Mouse (Mus musculus) liver, embryonic 15.5 days (tissue): ENCODE data around the gene E130308A19Rik. TPM values are rescaled to one million over a fixed set of nuclear protein-coding genes. Genes with fewer than 3 reads are reported as not detected.

Experiments used
- ATAC-seq: fragments of 200-750 bp; cut with Nextera tagmentation; 2 replicates; pipeline ENCODE4 v1.8.0; 2017; ENCODE audit warnings: moderate number of reproducible peaks, mild to moderate bottlenecking, moderate library complexity; ENCODE audit not compliant: insufficient read depth
- H3K27ac ChIP-seq: fragments of 300-500 bp; sonication (generic); replicated peaks from 2 replicates; pipeline ENCODE4 v1.5.1; 2015; ENCODE audit warnings: mild to moderate bottlenecking, inconsistent platforms
- H3K27me3 ChIP-seq: fragments of 300-500 bp; sonication (generic); 2 replicates; pipeline ENCODE4 v1.6.1; 2015; ENCODE audit warnings: mild to moderate bottlenecking, inconsistent platforms
- H3K36me3 ChIP-seq: fragments of 300-500 bp; sonication (generic); replicated peaks from 2 replicates; pipeline ENCODE4 v1.6.1; 2015; ENCODE audit warnings: moderate library complexity, mild to moderate bottlenecking, inconsistent platforms
- H3K4me1 ChIP-seq: fragments of 300-500 bp; sonication (generic); replicated peaks from 2 replicates; pipeline ENCODE4 v1.6.1; 2015; ENCODE audit warnings: inconsistent platforms
- H3K4me2 ChIP-seq: fragments of 300-500 bp; sonication (generic); 2 replicates; pipeline ENCODE4 v1.6.1; 2015; ENCODE audit warnings: moderate library complexity, mild to moderate bottlenecking, inconsistent platforms
- H3K4me3 ChIP-seq: fragments of 300-500 bp; sonication (generic); replicated peaks from 2 replicates; pipeline ENCODE4 v1.5.1; 2015; ENCODE audit warnings: mild to moderate bottlenecking, inconsistent platforms
- H3K9ac ChIP-seq: fragments of 300-500 bp; sonication (generic); 2 replicates; pipeline ENCODE4 v1.6.1; 2015; ENCODE audit warnings: moderate library complexity, mild to moderate bottlenecking, inconsistent platforms
- H3K9me3 ChIP-seq: fragments of 300-500 bp; sonication (generic); replicated peaks from 2 replicates; pipeline ENCODE4 v1.6.1; 2016; ENCODE audit warnings: inconsistent platforms
- WGBS: fragments of 180-500 bp; shearing (Covaris S2); methylation state at CpG from one replicate; pipeline ENCODE4 v1.1.7; 2015; ENCODE audit warnings: mixed read lengths; ENCODE audit not compliant: insufficient replicate concordance; 5-methylcytosine and 5-hydroxymethylcytosine counted together
- polyA plus RNA-seq: library from polyadenylated mRNA; unstranded; fragments of >200 nt; fragmentation: Nextera tagmentation; extraction: Ambion mirVana; gene quantifications from 2 replicates; pipeline ENCODE4 v1.2.1, GENCODE M21; 2015

The E130308A19Rik gene
- polyA plus RNA-seq, 1 experiment from 2014 or later = 9.9 TPM

GRCm38 (mm10) chr4:59682950-59683349 is 56.9 kb downstream of the E130308A19Rik start:
- Histone ChIP-seq H3K4me2 (peak overlapping the region; percentile 62), H3K4me1 (peaks cover 49% of the 10 kb centered on the region), H3K36me3 (no peaks in the 10 kb centered on the region), H3K27ac (peak overlapping the region; percentile 84), H3K27me3 (no peaks in the 10 kb centered on the region), H3K4me3 (peak overlapping the region; percentile 14; the same call in 1 of the 2 replicates), H3K9ac (0 out of 2 replicates have a peak overlapping the region, but pooled peaks have one; percentile 16), H3K9me3 (no peaks in the 10 kb centered on the region)
- WGBS = 24% methylated on average over 10 of the region's 10 CpGs
- ATAC-seq = peak; percentile 78

GRCm38 (mm10) chr4:59684306-59684705 is 58.3 kb downstream of the E130308A19Rik start:
- H3K4me1 ChIP-seq = peaks cover 59% of the 10 kb centered on the region
- no peaks in the 10 kb centered on the region for H3K9me3 ChIP-seq
- 33% methylated on average over 4 of the region's 4 CpGs for WGBS
- H3K36me3 ChIP-seq = no peaks in the 10 kb centered on the region
- ATAC-seq = no peak
- H3K27ac ChIP-seq = peak overlapping the region; percentile 0; the same call in 1 of the 2 replicates
- H3K4me2 ChIP-seq = no peak overlapping the region
- no peak overlapping the region for H3K4me3 ChIP-seq
- no peaks in the 10 kb centered on the region for H3K27me3 ChIP-seq
- H3K9ac ChIP-seq = no peak overlapping the region

DNA sequence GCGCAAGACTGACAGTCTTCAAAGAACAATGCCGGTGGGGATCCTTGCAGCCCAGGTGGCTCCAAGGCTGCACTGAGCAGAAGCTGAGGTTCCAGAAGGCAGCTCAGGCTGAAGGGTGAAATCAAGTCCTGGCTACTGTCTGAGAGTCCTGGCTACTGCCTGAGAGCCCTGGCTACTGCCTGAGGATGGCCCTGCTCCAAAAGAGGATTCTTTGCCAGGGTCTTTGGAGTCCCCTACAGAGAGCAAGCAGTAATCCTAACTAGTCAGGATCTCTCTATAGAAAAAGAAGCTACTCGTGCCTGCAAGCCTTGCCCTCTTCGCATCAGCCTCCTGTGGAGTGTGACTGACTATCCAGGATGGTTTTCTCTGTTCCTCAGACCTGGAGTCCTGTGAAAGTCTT is 60.7 kb downstream of the E130308A19Rik start:
- Histone ChIP-seq H3K27me3 (no peaks in the 10 kb centered on the region), H3K4me3 (no peak overlapping the region), H3K4me1 (peaks cover 59% of the 10 kb centered on the region), H3K4me2 (no peak overlapping the region), H3K27ac (no peak overlapping the region), H3K9me3 (no peaks in the 10 kb centered on the region), H3K36me3 (peaks cover 9% of the 10 kb centered on the region), H3K9ac (no peak overlapping the region)
- ATAC-seq = no peak
- 85% methylated on average over 4 of the region's 4 CpGs for WGBS

DNA sequence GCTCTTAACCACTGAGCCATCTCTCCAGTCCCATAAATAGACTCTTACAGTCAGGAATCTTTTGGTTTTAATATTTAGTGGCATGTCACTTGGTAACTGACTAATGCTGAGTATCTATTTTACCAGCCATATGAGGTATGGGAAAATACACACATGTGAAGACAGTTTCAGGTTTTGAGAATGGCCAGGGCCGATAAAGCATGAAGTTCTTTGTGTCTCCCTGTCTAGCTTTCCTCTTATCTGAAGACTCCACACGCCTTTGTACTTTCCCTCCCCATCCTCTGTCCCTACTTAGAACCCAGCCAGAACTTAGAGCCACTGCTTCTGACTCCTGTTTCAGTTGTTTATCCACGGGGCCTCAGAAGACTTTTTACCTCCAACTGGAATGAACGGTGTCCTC is 63.0 kb downstream of the E130308A19Rik start:
- Histone ChIP-seq H3K4me2 (peak overlapping the region; percentile 49), H3K9me3 (no peaks in the 10 kb centered on the region), H3K9ac (no peak overlapping the region), H3K27me3 (no peaks in the 10 kb centered on the region), H3K36me3 (peaks cover 9% of the 10 kb centered on the region), H3K4me3 (no peak overlapping the region), H3K27ac (peak overlapping the region; percentile 66), H3K4me1 (peaks cover 37% of the 10 kb centered on the region)
- ATAC-seq = peak; percentile 94
- WGBS = 26% methylated on average over 4 of the region's 4 CpGs

DNA sequence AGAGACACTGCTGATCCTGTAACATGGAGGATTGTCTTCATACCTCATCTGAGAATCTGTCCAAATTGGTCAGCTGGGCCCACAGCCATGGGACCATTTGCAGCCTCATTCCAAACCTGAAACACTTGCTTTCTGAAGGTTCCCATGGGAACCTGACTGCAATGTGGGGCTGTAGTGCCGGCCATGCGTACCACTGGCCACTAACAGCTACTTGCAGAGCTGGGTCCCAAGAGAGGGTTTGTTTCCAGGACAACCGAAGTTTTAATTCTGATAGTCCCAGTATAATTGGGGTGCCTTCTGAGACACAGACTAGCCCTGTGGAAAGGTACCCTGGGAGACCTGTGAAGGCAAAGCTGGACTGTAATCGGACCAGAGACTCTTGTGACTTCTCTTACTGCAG is 64.1 kb downstream of the E130308A19Rik start:
- Histone ChIP-seq H3K9ac (no peak overlapping the region), H3K4me1 (peaks cover 26% of the 10 kb centered on the region), H3K36me3 (peaks cover 9% of the 10 kb centered on the region), H3K27me3 (no peaks in the 10 kb centered on the region), H3K9me3 (no peaks in the 10 kb centered on the region), H3K27ac (0 out of 2 replicates have a peak overlapping the region, but pooled peaks have one; percentile 15), H3K4me2 (no peak overlapping the region), H3K4me3 (no peak overlapping the region)
- WGBS = 89% methylated on average over 4 of the region's 4 CpGs
- ATAC-seq = no peak

- no peak overlapping the region for H3K4me2 ChIP-seq
- H3K9me3 ChIP-seq = no peaks in the 10 kb centered on the region
- H3K27me3 ChIP-seq = no peaks in the 10 kb centered on the region
- no peaks in the 10 kb centered on the region; the same call in 1 of the 2 replicates for H3K4me1 ChIP-seq
- no peak overlapping the region for H3K4me3 ChIP-seq
- H3K36me3 ChIP-seq = no peaks in the 10 kb centered on the region
- WGBS = 75% methylated on average over 3 of the region's 3 CpGs
- no peak overlapping the region for H3K27ac ChIP-seq
- no peak for ATAC-seq
- no peak overlapping the region for H3K9ac ChIP-seq
Measured at GRCm38 (mm10) chr4:59696846-59697245, 70.8 kb downstream of the E130308A19Rik start.

GRCm38 (mm10) chr4:59697869-59698268 is 71.9 kb downstream of the E130308A19Rik start:
- no peaks in the 10 kb centered on the region for H3K9me3 ChIP-seq
- no peak for ATAC-seq
- H3K4me1 ChIP-seq = no peaks in the 10 kb centered on the region; the same call in 1 of the 2 replicates
- H3K4me3 ChIP-seq = no peak overlapping the region
- no peak overlapping the region for H3K4me2 ChIP-seq
- 69% methylated on average over 3 of the region's 3 CpGs for WGBS
- H3K36me3 ChIP-seq = no peaks in the 10 kb centered on the region
- H3K9ac ChIP-seq = no peak overlapping the region
- H3K27me3 ChIP-seq = no peaks in the 10 kb centered on the region
- no peak overlapping the region for H3K27ac ChIP-seq

DNA sequence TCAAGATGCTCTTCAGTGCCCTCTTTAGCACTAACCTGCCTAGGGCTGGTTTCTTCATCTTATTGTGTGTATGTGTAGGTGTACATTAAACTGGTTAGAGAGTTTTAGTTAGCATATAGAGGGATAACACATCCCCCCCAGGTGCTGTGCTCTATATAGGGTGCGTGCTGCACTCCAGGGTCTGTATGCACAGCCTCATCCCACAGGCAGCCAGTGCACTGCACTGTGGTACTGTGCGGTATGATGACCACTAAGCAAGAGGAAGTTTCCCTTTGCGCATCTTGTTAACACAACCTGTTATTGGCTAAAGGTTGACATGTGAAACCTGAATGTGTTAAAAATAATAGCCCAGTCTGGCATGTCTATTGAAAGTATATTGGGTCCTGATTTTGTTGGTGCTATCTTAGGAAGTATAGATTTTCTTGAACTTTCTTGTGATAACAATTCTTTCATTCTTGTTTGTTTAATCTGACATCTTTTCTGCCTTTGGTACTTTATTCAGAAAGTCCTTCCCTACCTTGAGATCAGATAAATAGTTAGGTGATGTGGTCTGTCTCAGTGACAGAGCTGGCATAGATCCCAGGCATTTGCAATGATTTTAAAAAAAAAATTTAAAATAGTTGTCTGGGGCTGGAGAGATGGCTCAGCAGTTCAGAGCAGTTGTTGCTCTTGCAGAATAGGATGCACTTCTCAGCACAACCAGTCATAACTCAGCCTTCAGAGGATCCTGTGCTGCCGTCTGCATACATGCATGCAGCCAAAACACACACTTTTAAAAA is 73.2 kb downstream of the E130308A19Rik start:
- H3K9me3 ChIP-seq = no peaks in the 10 kb centered on the region
- no peak overlapping the region for H3K27ac ChIP-seq
- H3K4me3 ChIP-seq = no peak overlapping the region
- no peaks in the 10 kb centered on the region; the same call in 1 of the 2 replicates for H3K4me1 ChIP-seq
- no peaks in the 10 kb centered on the region for H3K36me3 ChIP-seq
- no peak for ATAC-seq
- WGBS = 86% methylated on average over 4 of the region's 4 CpGs
- no peak overlapping the region for H3K4me2 ChIP-seq
- H3K27me3 ChIP-seq = no peaks in the 10 kb centered on the region
- no peak overlapping the region for H3K9ac ChIP-seq

- WGBS = 65% methylated on average over 5 of the region's 5 CpGs
- ATAC-seq = no peak
- no peak overlapping the region for H3K4me3 ChIP-seq
Measured at GRCm38 (mm10) chr4:59709321-59709720, 83.3 kb downstream of the E130308A19Rik start.

GRCm38 (mm10) chr4:59710736-59711389 is 84.9 kb downstream of the E130308A19Rik start:
- Histone ChIP-seq H3K27ac (no peak overlapping the region), H3K4me2 (no peak overlapping the region), H3K27me3 (no peaks in the 10 kb centered on the region), H3K4me1 (peaks cover 18% of the 10 kb centered on the region), H3K9me3 (no peaks in the 10 kb centered on the region), H3K4me3 (no peak overlapping the region), H3K36me3 (no peaks in the 10 kb centered on the region), H3K9ac (no peak overlapping the region)
- WGBS = 80% methylated on average over 8 of the region's 8 CpGs
- no peak for ATAC-seq

More at GRCm38 (mm10) chr4:59709321-59709720, 83.3 kb downstream of the E130308A19Rik start:
- H3K27ac ChIP-seq = no peak overlapping the region
- H3K4me2 ChIP-seq = no peak overlapping the region
- H3K4me1 ChIP-seq = peaks cover 7% of the 10 kb centered on the region
- no peaks in the 10 kb centered on the region for H3K27me3 ChIP-seq
- H3K36me3 ChIP-seq = no peaks in the 10 kb centered on the region
- no peaks in the 10 kb centered on the region for H3K9me3 ChIP-seq
- no peak overlapping the region for H3K9ac ChIP-seq

DNA sequence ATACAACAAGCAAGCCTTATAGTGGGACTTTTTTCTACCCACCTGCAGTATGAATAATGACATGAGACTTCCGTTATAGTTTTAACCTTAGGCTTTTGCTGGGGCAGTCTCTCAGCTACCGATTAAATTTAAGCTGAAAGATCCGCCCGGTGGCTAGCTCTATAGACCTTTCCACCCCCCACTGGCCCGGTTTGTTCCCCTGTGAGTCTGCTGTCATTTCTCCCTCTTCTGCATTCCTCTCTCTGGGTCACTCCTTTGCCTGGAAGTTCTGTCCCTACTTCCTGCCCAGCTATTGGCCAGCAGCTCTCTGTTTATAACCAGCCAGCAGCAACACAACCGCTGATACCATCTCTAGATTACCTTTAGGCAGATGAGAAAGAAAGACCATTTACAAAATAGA is 86.4 kb downstream of the E130308A19Rik start:
- Histone ChIP-seq H3K4me1 (peaks cover 25% of the 10 kb centered on the region), H3K27ac (no peak overlapping the region), H3K9ac (no peak overlapping the region), H3K36me3 (no peaks in the 10 kb centered on the region), H3K4me2 (no peak overlapping the region), H3K4me3 (no peak overlapping the region), H3K27me3 (no peaks in the 10 kb centered on the region), H3K9me3 (no peaks in the 10 kb centered on the region)
- ATAC-seq = no peak
- 65% methylated on average over 6 of the region's 6 CpGs for WGBS
